Mouse (Mus musculus) spleen, embryonic (tissue): ENCODE data around the gene Gli3.

Experiments used
- CTCF ChIA-PET: fragments of 350-600 bp; sonication (Branson Sonifier 250); formaldehyde crosslinking; loops from one replicate; lab custom pipeline; 2022; lab: Charles Lee

Gene Gli3

GRCm38 (mm10) chr13:15660502-15660901, 197.5 kb downstream of the Gli3 start:
- CTCF ChIA-PET: no interaction called here

- CTCF ChIA-PET: no interaction called here
Measured at GRCm38 (mm10) chr13:15662375-15662774, 199.3 kb downstream of the Gli3 start.

GRCm38 (mm10) chr13:15664580-15665201, 201.7 kb downstream of the Gli3 start:
- CTCF ChIA-PET: no interaction called here

GRCm38 (mm10) chr13:15665514-15665913, 202.5 kb downstream of the Gli3 start:
- CTCF ChIA-PET: no interaction called here

- CTCF ChIA-PET: no interaction called here
Measured at GRCm38 (mm10) chr13:15670144-15670961, 207.3 kb downstream of the Gli3 start.

GRCm38 (mm10) chr13:15670962-15671313, 207.9 kb downstream of the Gli3 start:
- CTCF ChIA-PET: no interaction called here

- CTCF ChIA-PET: no interaction called here
Measured at GRCm38 (mm10) chr13:15675480-15675879, 212.4 kb downstream of the Gli3 start.

- CTCF ChIA-PET: no interaction called here
Measured at GRCm38 (mm10) chr13:15677106-15677760, 214.2 kb downstream of the Gli3 start.

- CTCF ChIA-PET: no interaction called here
Measured at GRCm38 (mm10) chr13:15681530-15681929, 218.5 kb downstream of the Gli3 start.

- CTCF ChIA-PET: no interaction called here
Measured at GRCm38 (mm10) chr13:15683006-15683405, 220.0 kb downstream of the Gli3 start.

GRCm38 (mm10) chr13:15688074-15688825, 225.2 kb downstream of the Gli3 start:
- CTCF ChIA-PET: no interaction called here

GRCm38 (mm10) chr13:15688826-15689501, 225.9 kb downstream of the Gli3 start:
- CTCF ChIA-PET: no interaction called here

GRCm38 (mm10) chr13:15691751-15692464, 228.9 kb downstream of the Gli3 start:
- CTCF ChIA-PET: no interaction called here

- CTCF ChIA-PET: no interaction called here
Measured at GRCm38 (mm10) chr13:15692465-15692809, 229.4 kb downstream of the Gli3 start.

- CTCF ChIA-PET: no interaction called here
Measured at GRCm38 (mm10) chr13:15698284-15698683, 235.2 kb downstream of the Gli3 start.

GRCm38 (mm10) chr13:15699116-15699515, 236.1 kb downstream of the Gli3 start:
- CTCF ChIA-PET: no interaction called here

- CTCF ChIA-PET: no interaction called here
Measured at GRCm38 (mm10) chr13:15704669-15705068, 241.6 kb downstream of the Gli3 start.

- CTCF ChIA-PET: no interaction called here
Measured at GRCm38 (mm10) chr13:15707481-15707881, 244.4 kb downstream of the Gli3 start.

- CTCF ChIA-PET: no interaction called here
Measured at GRCm38 (mm10) chr13:15713486-15713885, 250.5 kb downstream of the Gli3 start.

- CTCF ChIA-PET: no interaction called here
Measured at GRCm38 (mm10) chr13:15714331-15714725, 251.3 kb downstream of the Gli3 start.
